Mouse (Mus musculus) ES-Bruce4 (cell line): ENCODE data around the gene Osbpl11. TPM values are rescaled to one million over a fixed set of nuclear protein-coding genes. Genes with fewer than 3 reads are reported as not detected.

ENCODE experiments used
- H3K27ac ChIP-seq: 2 replicates; pipeline ENCODE4 v1.5.1; 2012; ENCODE audit warnings: low read length, inconsistent platforms; ENCODE audit not compliant: insufficient read depth
- H3K27me3 ChIP-seq: 2 replicates; pipeline ENCODE4 v1.6.1; 2012; ENCODE audit warnings: mild to moderate bottlenecking, low read length, inconsistent platforms; ENCODE audit not compliant: control insufficient read depth, poor library complexity, insufficient read depth, severe bottlenecking
- H3K36me3 ChIP-seq: 2 replicates; pipeline ENCODE4 v1.6.1; 2012; ENCODE audit warnings: inconsistent platforms, mild to moderate bottlenecking, low read length, moderate library complexity; ENCODE audit not compliant: control insufficient read depth, poor library complexity, insufficient read depth, severe bottlenecking
- H3K4me1 ChIP-seq: one replicate; pipeline ENCODE4 v1.8.1; 2011; ENCODE audit warnings: low read length; ENCODE audit not compliant: control insufficient read depth, insufficient read depth
- H3K4me3 ChIP-seq: 2 replicates; pipeline ENCODE4 v1.5.1; 2011; ENCODE audit warnings: low read depth, mild to moderate bottlenecking, low read length
- H3K9ac ChIP-seq: 2 replicates; pipeline ENCODE4 v1.6.1; 2012; ENCODE audit warnings: low read depth, mild to moderate bottlenecking, inconsistent platforms; ENCODE audit not compliant: poor library complexity, severe bottlenecking
- H3K9me3 ChIP-seq: replicated peaks from 2 replicates; pipeline ENCODE4 v1.6.1; 2012; ENCODE audit warnings: mild to moderate bottlenecking, low read length, inconsistent platforms; ENCODE audit not compliant: control insufficient read depth, poor library complexity, insufficient read depth, severe bottlenecking
- CTCF ChIP-seq: IDR thresholded peaks from one replicate; pipeline ENCODE4 v1.8.1; 2011; ENCODE audit warnings: low read depth, low read length
- EP300 ChIP-seq: IDR thresholded peaks from 2 replicates; pipeline ENCODE4 v1.6.1; 2011; ENCODE audit warnings: low read depth, low read length; ENCODE audit not compliant: insufficient read depth
- POLR2A ChIP-seq: IDR thresholded peaks from one replicate; pipeline ENCODE4 v1.8.1; 2011; ENCODE audit warnings: low read length; ENCODE audit not compliant: insufficient read depth
- polyA plus RNA-seq: library from polyadenylated mRNA; stranded (reverse); fragments of >200 nt; gene quantifications from 2 replicates; pipeline ENCODE4 v1.2.4, GENCODE M21; 2011; ENCODE audit warnings: low read depth; ENCODE audit not compliant: missing spikeins, insufficient read depth, insufficient read length

The Osbpl11 gene
- polyA plus RNA-seq, 1 experiment = 21.4 TPM

GRCm38 (mm10) chr16:33192280-33192679 lies 7.4 kb downstream of the Osbpl11 start:
- Histone ChIP-seq H3K27me3 (no peaks in the 10 kb centered on the region), H3K9ac (no peak overlapping the region), H3K36me3 (no peaks in the 10 kb centered on the region), H3K9me3 (no peaks in the 10 kb centered on the region), H3K4me3 (no peak overlapping the region), H3K27ac (no peak overlapping the region), H3K4me1 (no peaks in the 10 kb centered on the region)
- no peak for TF ChIP-seq POLR2A
- no peak for TF ChIP-seq EP300
- TF ChIP-seq CTCF = no peak

DNA sequence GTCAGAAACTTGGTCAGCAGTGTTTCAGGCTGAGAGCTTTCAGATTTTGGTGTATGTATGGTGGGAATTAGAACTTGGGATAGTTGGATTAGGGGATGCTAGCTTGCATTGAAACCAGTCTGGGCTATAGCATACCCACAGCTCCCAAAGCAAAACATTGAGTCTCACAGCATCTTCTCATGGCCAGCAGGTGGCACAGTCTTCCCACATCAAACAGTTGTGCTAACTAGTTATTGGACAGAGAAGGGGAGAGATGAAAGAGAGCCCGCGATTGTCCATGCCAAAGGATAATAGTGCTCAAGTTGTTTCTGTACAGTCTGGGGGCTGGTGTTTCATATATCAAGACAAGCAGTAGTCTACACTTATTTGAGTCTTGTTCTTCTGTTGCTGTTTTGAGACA lies 8.8 kb downstream of the Osbpl11 start:
- Histone ChIP-seq H3K9ac (no peak overlapping the region), H3K27ac (no peak overlapping the region), H3K9me3 (no peaks in the 10 kb centered on the region), H3K4me1 (no peaks in the 10 kb centered on the region), H3K27me3 (no peaks in the 10 kb centered on the region), H3K36me3 (no peaks in the 10 kb centered on the region), H3K4me3 (no peak overlapping the region)
- TF ChIP-seq POLR2A = no peak
- TF ChIP-seq CTCF = peak; percentile 50
- TF ChIP-seq EP300 = no peak

DNA sequence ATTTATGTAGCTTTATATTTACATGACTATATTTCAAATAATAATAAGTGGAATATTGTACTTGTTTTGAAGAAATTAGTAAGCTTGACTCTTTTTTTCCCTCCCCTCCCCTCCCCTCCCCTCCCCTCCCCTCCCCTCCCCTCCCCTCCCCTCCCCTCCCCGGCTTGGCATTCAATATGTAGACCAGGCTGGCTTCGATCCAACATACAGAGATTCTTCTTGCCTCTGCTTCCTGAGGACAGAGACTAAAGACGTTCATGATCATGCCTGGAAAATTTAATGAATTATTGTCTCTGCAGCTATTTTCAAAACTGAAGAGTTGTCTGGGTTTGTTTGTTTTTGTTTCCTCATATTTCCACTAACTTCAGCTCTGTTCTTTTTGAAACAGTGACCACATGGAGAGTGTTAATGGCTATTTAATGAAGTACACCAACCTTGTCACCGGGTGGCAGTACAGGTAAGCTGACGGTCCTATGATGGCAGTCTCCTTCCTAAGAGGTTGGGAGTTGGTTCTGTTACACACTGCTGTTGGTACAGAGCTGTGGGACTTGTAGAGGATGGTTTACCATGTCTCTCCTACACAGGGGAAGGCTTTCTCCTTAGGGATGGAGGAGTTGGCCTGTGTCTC lies 10.9 kb downstream of the Osbpl11 start:
- Histone ChIP-seq H3K4me3 (no peak overlapping the region), H3K9me3 (no peaks in the 10 kb centered on the region), H3K27ac (no peak overlapping the region), H3K27me3 (no peaks in the 10 kb centered on the region), H3K36me3 (no peaks in the 10 kb centered on the region), H3K9ac (no peak overlapping the region), H3K4me1 (no peaks in the 10 kb centered on the region)
- no peak for TF ChIP-seq CTCF
- no peak for TF ChIP-seq EP300
- TF ChIP-seq POLR2A = no peak

DNA sequence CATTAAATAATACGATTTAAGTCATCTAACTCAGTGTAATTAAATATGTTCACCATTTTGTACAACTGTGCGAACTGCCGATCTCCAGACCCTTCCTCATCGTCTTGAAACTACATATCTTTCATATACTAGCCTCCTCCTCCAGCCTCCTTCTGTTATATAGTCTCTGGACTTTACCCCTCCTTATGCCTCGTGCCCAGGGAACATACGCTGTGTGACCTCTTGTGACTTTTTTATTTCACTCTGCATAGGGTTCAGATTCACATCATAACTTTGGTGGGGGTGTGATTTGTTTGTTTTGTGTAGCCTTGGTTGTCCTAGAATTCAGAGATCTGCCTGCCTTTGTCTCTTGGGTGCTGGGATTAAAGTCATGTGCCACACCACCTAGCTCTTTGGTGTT lies 11.7 kb downstream of the Osbpl11 start:
- Histone ChIP-seq H3K9me3 (no peaks in the 10 kb centered on the region), H3K4me1 (no peaks in the 10 kb centered on the region)
- TF ChIP-seq POLR2A (no peak), CTCF (no peak), EP300 (no peak)

DNA sequence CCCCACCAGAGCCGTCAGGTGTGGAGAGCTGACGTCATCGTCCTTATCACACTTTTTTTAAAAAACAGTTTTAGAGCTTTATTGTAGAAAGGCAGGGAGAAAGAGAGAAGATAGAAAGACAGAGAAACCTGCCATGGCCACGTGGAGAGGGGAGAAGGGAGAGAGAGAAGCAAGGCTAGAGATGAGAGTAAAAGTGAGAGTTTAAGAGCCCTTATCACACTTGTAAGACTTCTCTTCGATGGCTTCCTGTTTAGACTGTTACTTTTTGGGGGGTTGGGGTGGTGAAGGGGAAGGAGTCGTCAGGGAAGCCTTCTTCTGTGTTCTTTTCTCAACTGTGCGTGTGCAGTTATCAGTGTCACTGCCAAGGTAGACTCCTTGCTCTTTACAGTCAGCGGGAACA lies 15.7 kb downstream of the Osbpl11 start:
- Histone ChIP-seq H3K9me3 (no peaks in the 10 kb centered on the region), H3K36me3 (peaks cover under 1% of the 10 kb centered on the region; the same call in 1 of the 2 replicates), H3K9ac (no peak overlapping the region), H3K27ac (no peak overlapping the region), H3K4me1 (no peaks in the 10 kb centered on the region), H3K4me3 (no peak overlapping the region), H3K27me3 (no peaks in the 10 kb centered on the region)
- TF ChIP-seq POLR2A (no peak), CTCF (no peak), EP300 (no peak)

More for the DNA sequence above, 11.7 kb downstream of the Osbpl11 start:
- no peaks in the 10 kb centered on the region for H3K36me3 ChIP-seq
- H3K9ac ChIP-seq = no peak overlapping the region
- no peak overlapping the region for H3K4me3 ChIP-seq
- H3K27ac ChIP-seq = no peak overlapping the region
- no peaks in the 10 kb centered on the region for H3K27me3 ChIP-seq

- Histone ChIP-seq H3K9ac (no peak overlapping the region), H3K4me3 (no peak overlapping the region), H3K27me3 (no peaks in the 10 kb centered on the region), H3K9me3 (no peaks in the 10 kb centered on the region), H3K36me3 (peaks cover 12% of the 10 kb centered on the region), H3K27ac (no peak overlapping the region), H3K4me1 (no peaks in the 10 kb centered on the region)
- no peak for TF ChIP-seq EP300
- TF ChIP-seq CTCF = no peak
- TF ChIP-seq POLR2A = no peak
Observed at GRCm38 (mm10) chr16:33210812-33211211, 25.9 kb downstream of the Osbpl11 start.
